ENCODE assay signal across 17 mouse cellular contexts in the genomic region with DNA sequence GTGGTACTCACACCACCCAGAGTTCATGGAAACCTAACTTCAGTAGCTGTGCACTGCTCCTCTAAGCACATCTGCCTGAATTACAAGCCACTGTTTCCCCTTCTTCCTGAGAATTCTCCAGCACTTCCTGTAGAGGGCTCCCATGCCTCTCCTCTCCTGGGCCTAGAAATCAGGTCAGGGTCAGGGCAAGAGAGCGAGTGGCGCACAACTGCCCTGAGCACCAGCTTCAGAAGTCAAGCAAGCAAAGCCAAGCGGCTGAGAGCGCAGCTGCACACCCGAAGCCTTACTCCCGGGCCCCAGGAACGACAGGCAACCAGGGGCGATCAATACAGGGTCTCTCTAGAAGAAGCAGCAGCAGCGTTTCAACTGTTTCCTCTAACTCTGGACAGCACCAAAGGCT. TPM values are rescaled to one million over a fixed set of nuclear protein-coding genes. Genes with fewer than 3 reads are reported as not detected.
"Had no signal": no experiment of that assay in that cellular context is flagged by ENCODE, and none has a peak within 500 bp of the region (broad histone marks: within the 10 kb centered on the region; RNA-seq: fewer than 3 reads in every experiment).

No protein-coding gene starts in this region.

- H3K4me2 ChIP-seq: limb, embryonic 15.5 days; midbrain, embryonic 15.5 days; neural tube, embryonic 12.5 days; stomach, embryonic 15.5 days had no signal

- ATAC-seq: lung, postnatal 0 days; midbrain, embryonic 15.5 days had no signal

- H3K27me3 ChIP-seq: limb, embryonic 15.5 days; midbrain, embryonic 15.5 days; neural tube, embryonic 12.5 days; stomach, embryonic 15.5 days had no signal

- H3K4me1 ChIP-seq: limb, embryonic 15.5 days; midbrain, embryonic 10.5 days; midbrain, embryonic 15.5 days had no signal

- H3K9ac ChIP-seq: limb, embryonic 15.5 days; midbrain, embryonic 15.5 days; neural tube, embryonic 12.5 days; stomach, embryonic 15.5 days had no signal

- H3K4me3 ChIP-seq: limb, embryonic 15.5 days; midbrain, embryonic 10.5 days; midbrain, embryonic 15.5 days; neural tube, embryonic 12.5 days; stomach, embryonic 15.5 days had no signal

- H3K27ac ChIP-seq: limb, embryonic 15.5 days; midbrain, embryonic 10.5 days; midbrain, embryonic 15.5 days; neural tube, embryonic 12.5 days; stomach, embryonic 15.5 days had no signal

- DNase-seq: kidney, adult 2 months; kidney, postnatal 36 days; layer of hippocampus, adult 9-11 months; layer of hippocampus, postnatal 36 days; lung, adult 18-20 months; lung, postnatal 4 days; retina, postnatal 1 day; right cerebral cortex, postnatal 14 days; thymus, adult 2 months; thymus, postnatal 36 days had no signal

- H3K9me3 ChIP-seq: limb, embryonic 15.5 days; midbrain, embryonic 10.5 days; midbrain, embryonic 15.5 days; neural tube, embryonic 12.5 days; stomach, embryonic 15.5 days had no signal

RNA-seq across cellular contexts. Expression of a gene that starts 47.3 kb away (rescaled TPM):
- total RNA-seq: monocyte, adult 5-6 weeks had no signal
